Mouse (Mus musculus): Measurements from ENCODE around the gene Ffar4.

DNA sequence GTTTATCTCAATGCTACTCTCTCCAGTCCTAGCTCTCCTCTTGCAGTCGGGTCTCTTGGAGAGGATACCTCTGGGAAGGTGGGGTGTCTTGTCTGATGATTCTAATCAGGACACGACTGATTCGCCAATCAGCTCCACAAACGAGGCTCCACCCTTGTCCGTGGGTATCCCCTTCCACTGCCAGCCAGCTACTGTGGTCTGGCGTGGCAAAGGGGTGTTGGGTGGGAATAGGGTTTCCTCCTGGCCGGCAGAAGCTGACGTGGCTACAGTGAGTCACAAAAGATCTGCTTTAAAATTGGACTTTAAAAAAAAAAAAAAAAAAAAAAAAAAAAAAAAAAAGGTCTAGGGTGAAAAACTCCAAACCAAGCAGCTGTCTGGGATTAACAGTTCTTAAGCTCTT lies 14.2 kb downstream of the Ffar4 start:
- TF ChIP-seq CTCF (IDR thresholded peaks at IDR 0.05; ENCODE audit: control insufficient read depth, insufficient read depth, insufficient replicate concordance, low read depth, low read length), result no peak
- TF ChIP-seq POLR2A (IDR thresholded peaks at IDR 0.05; ENCODE audit: control insufficient read depth, low read depth, low read length), result no peak

Data from testis, adult 2 months (tissue).